9 mouse cellular contexts compared by ENCODE assay signal in the genomic region with DNA sequence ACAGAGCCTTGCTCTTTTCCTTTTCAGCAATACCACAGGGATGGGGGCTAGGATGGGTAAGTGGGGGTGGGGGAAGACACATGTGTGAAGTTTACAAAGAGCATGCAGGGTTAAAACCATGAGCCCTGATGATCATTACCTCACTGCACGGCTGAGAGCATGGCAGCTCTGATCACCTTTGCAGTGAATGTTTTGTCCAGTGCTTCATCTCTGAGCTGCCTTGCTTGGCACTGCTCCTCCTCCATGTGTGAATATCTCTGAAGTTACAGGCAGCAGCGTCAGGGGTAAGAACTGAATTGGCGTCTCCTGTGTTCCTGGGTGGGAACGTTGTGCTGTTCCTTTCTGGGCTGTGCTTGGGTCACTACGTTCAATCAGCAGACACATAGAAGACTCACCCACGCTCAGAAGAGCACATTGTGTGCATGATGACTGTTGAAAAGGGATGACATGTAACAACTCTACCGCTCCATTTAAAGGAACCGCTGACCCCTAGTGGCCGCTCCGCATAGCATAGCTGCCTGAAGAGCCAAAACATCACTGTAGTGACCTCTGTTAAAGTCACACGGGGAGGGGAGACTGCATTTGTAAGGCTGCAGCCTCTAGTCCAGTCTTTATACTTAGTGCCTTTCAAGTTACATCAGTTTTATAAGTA.
A peak's percentile ranks its signal among the peaks of the same experiment; 100 is the strongest.
DNase-seq lines count a peak whose midpoint lies in the region; ATAC-seq lines count a peak whose summit lies in the region.
"Had no signal": no experiment of that assay in that cellular context is flagged by ENCODE, and none has a peak within 500 bp of the region (broad histone marks: within the 10 kb centered on the region; RNA-seq: fewer than 3 reads in every experiment).

No protein-coding gene starts in this region.

- no peaks in the 10 kb centered on the region for H3K27me3 ChIP-seq in forebrain, embryonic 11.5 days (ENCODE audit: control insufficient read depth, insufficient read depth, low read length)
- no peaks in the 10 kb centered on the region for H3K27me3 ChIP-seq in heart, embryonic 16.5 days (ENCODE audit: control insufficient read depth, insufficient read depth, low read length)
- H3K27me3 ChIP-seq in liver, embryonic 15.5 days: no peaks in the 10 kb centered on the region
- no peaks in the 10 kb centered on the region for H3K27me3 ChIP-seq in neural tube, embryonic 13.5 days
- H3K27me3 ChIP-seq: embryonic facial prominence, embryonic 13.5 days had no signal

- DNase-seq in CD4-positive, CD25-positive, alpha-beta regulatory T cell, adult 2 months (ENCODE audit: low read depth, low spot score): peak; percentile 89
- peak; percentile 30 for DNase-seq in brain, embryonic 18.5 days (ENCODE audit: low read depth, low spot score)
- peak; percentile 83 for DNase-seq in forebrain, embryonic 11.5 days (ENCODE audit: low spot score)
- DNase-seq in kidney, postnatal 25 days: peak; percentile 88 to 94
- DNase-seq in telencephalon, adult 2 months (ENCODE audit: low read depth, low spot score): peak; percentile 74

- ATAC-seq in forebrain, embryonic 11.5 days (replicated peaks; ENCODE audit: low FRiP score): peak; percentile 71; the same call in 1 of the 2 replicates
- peak; percentile 83 for ATAC-seq in heart, embryonic 16.5 days (replicated peaks; ENCODE audit: extremely low read depth, insufficient read depth, low FRiP score)
- ATAC-seq in liver, embryonic 15.5 days (ENCODE audit: insufficient read depth): peak; percentile 45; the same call in 1 of the 2 replicates
- ATAC-seq in neural tube, embryonic 13.5 days (ENCODE audit: low read depth): peak; percentile 73

- H3K27ac ChIP-seq in forebrain, embryonic 11.5 days (ENCODE audit: low read depth, low read length): no peak overlapping the region
- H3K27ac ChIP-seq in heart, embryonic 16.5 days (ENCODE audit: low read length): peak overlapping the region; percentile 61; the same call in 1 of the 2 replicates
- no peak overlapping the region for H3K27ac ChIP-seq in liver, embryonic 15.5 days (replicated peaks)
- H3K27ac ChIP-seq in neural tube, embryonic 13.5 days (replicated peaks): peak overlapping the region; percentile 61
- H3K27ac ChIP-seq: embryonic facial prominence, embryonic 13.5 days had no signal

- H3K9ac ChIP-seq in forebrain, embryonic 11.5 days (ENCODE audit: low read length): no peak overlapping the region
- 0 out of 2 replicates have a peak overlapping the region, but pooled peaks have one; percentile 12 for H3K9ac ChIP-seq in heart, embryonic 16.5 days (ENCODE audit: low read length)
- no peak overlapping the region for H3K9ac ChIP-seq in liver, embryonic 15.5 days
- peak overlapping the region; percentile 32; the same call in 1 of the 2 replicates for H3K9ac ChIP-seq in neural tube, embryonic 13.5 days
- H3K9ac ChIP-seq: embryonic facial prominence, embryonic 13.5 days had no signal

- no peak overlapping the region; the same call in 1 of the 2 replicates for H3K4me2 ChIP-seq in forebrain, embryonic 11.5 days (ENCODE audit: low read depth, low read length, severe bottlenecking)
- H3K4me2 ChIP-seq in heart, embryonic 16.5 days (ENCODE audit: low read depth, low read length): peak overlapping the region; percentile 40
- H3K4me2 ChIP-seq in liver, embryonic 15.5 days: no peak overlapping the region
- peak overlapping the region; percentile 22; the same call in 1 of the 2 replicates for H3K4me2 ChIP-seq in neural tube, embryonic 13.5 days
- H3K4me2 ChIP-seq: embryonic facial prominence, embryonic 13.5 days had no signal

- 18% methylated on average over 11 of the region's 11 CpGs for WGBS in forebrain, embryonic 11.5 days
- 4% methylated on average over 11 of the region's 11 CpGs for WGBS in heart, embryonic 16.5 days
- WGBS in liver, embryonic 15.5 days (ENCODE audit: insufficient replicate concordance): 12% methylated on average over 11 of the region's 11 CpGs
- 11% methylated on average over 11 of the region's 11 CpGs for WGBS in neural tube, embryonic 13.5 days

- H3K9me3 ChIP-seq in forebrain, embryonic 11.5 days (ENCODE audit: control insufficient read depth, low read length): no peaks in the 10 kb centered on the region
- H3K9me3 ChIP-seq in heart, embryonic 16.5 days (replicated peaks; ENCODE audit: control insufficient read depth, low read length): no peaks in the 10 kb centered on the region
- no peaks in the 10 kb centered on the region for H3K9me3 ChIP-seq in liver, embryonic 15.5 days (replicated peaks)
- H3K9me3 ChIP-seq in neural tube, embryonic 13.5 days: no peaks in the 10 kb centered on the region
- H3K9me3 ChIP-seq: embryonic facial prominence, embryonic 13.5 days had no signal

- H3K4me3 ChIP-seq in forebrain, embryonic 11.5 days (ENCODE audit: low read depth, low read length): no peak overlapping the region
- no peak overlapping the region for H3K4me3 ChIP-seq in heart, embryonic 16.5 days (ENCODE audit: low read length)
- no peak overlapping the region for H3K4me3 ChIP-seq in liver, embryonic 15.5 days (replicated peaks)
- no peak overlapping the region for H3K4me3 ChIP-seq in neural tube, embryonic 13.5 days
- H3K4me3 ChIP-seq: embryonic facial prominence, embryonic 13.5 days had no signal

- no peaks in the 10 kb centered on the region for H3K36me3 ChIP-seq in forebrain, embryonic 11.5 days (ENCODE audit: control insufficient read depth, insufficient read depth, low read length)
- no peaks in the 10 kb centered on the region for H3K36me3 ChIP-seq in heart, embryonic 16.5 days (ENCODE audit: control insufficient read depth, insufficient read depth)
- no peaks in the 10 kb centered on the region for H3K36me3 ChIP-seq in liver, embryonic 15.5 days (replicated peaks)
- peaks cover 8% of the 10 kb centered on the region for H3K36me3 ChIP-seq in neural tube, embryonic 13.5 days
- H3K36me3 ChIP-seq: embryonic facial prominence, embryonic 13.5 days had no signal

- peaks cover 2% of the 10 kb centered on the region; the same call in 1 of the 2 replicates for H3K4me1 ChIP-seq in forebrain, embryonic 11.5 days (replicated peaks; ENCODE audit: control insufficient read depth, insufficient read depth, low read length)
- peaks cover 36% of the 10 kb centered on the region for H3K4me1 ChIP-seq in heart, embryonic 16.5 days (ENCODE audit: control insufficient read depth, insufficient read depth, low read length)
- peaks cover 26% of the 10 kb centered on the region for H3K4me1 ChIP-seq in liver, embryonic 15.5 days (replicated peaks)
- peaks cover 17% of the 10 kb centered on the region for H3K4me1 ChIP-seq in neural tube, embryonic 13.5 days (replicated peaks)

Comparison
In these comparisons a context has a peak if more than half of its experiments do, and no peak if none do; other contexts are left out.
1. DNase-seq: peak in every context shown above with its lines; median percentile 91 in kidney, postnatal 25 days; 89 in CD4-positive, CD25-positive, alpha-beta regulatory T cell, adult 2 months; 83 in forebrain, embryonic 11.5 days; 74 in telencephalon, adult 2 months; 30 in brain, embryonic 18.5 days.
2. H3K27ac ChIP-seq: peak in heart, embryonic 16.5 days (single experiment) and neural tube, embryonic 13.5 days (single experiment); none in forebrain, embryonic 11.5 days (single experiment) and liver, embryonic 15.5 days (single experiment).
3. H3K4me2 ChIP-seq: peak in heart, embryonic 16.5 days (single experiment) and neural tube, embryonic 13.5 days (single experiment); none in forebrain, embryonic 11.5 days (single experiment) and liver, embryonic 15.5 days (single experiment).
4. H3K9ac ChIP-seq: peak in heart, embryonic 16.5 days (single experiment) and neural tube, embryonic 13.5 days (single experiment); none in forebrain, embryonic 11.5 days (single experiment) and liver, embryonic 15.5 days (single experiment).
5. Peak in every context shown above with its lines, with median percentiles within 50 percentile points of each other: ATAC-seq.